Comparison of ENCODE assay signal across 8 mouse cellular contexts in genomic region chr2:106693702-106694566, GRCm38 (mm10). TPM values are rescaled to one million over a fixed set of nuclear protein-coding genes. Genes with fewer than 3 reads are reported as not detected.
DNase-seq lines count a peak whose midpoint lies in the region; ATAC-seq and TF ChIP-seq lines count a peak whose summit lies in the region.

No protein-coding gene starts in this region.

- H3K4me2 ChIP-seq in forebrain, postnatal 0 days (ENCODE audit: low read depth) = peak overlapping the region; percentile 91

- H3K27ac ChIP-seq in forebrain, postnatal 0 days (ENCODE audit: low read depth, low read length) = peak overlapping the region; percentile 99

- peak; percentile 40 for ATAC-seq in forebrain, postnatal 0 days
- no peak for ATAC-seq in activated CD4-positive, CD25-positive, alpha-beta regulatory T cell, adult 4 months

- H3K4me1 ChIP-seq in forebrain, postnatal 0 days (ENCODE audit: insufficient read depth) = peaks cover 12% of the 10 kb centered on the region; the same call in 1 of the 2 replicates

- peak; percentile 88 for DNase-seq in ZHBTc4 (ENCODE audit: low read depth, low spot score)
- DNase-seq in cerebellum, adult 18-20 months = peak; percentile 63 to 81
- peak; percentile 57 for DNase-seq in forebrain, postnatal 0 days
- peak; percentile 50 to 61 for DNase-seq in heart, postnatal 36 days
- peak; percentile 37 to 57 for DNase-seq in layer of hippocampus, postnatal 25 days (ENCODE audit: extremely low spot score in 1 of 2, low spot score in 1 of 2)
- DNase-seq in lung, postnatal 36 days = peak; percentile 16
- peak; percentile 68 to 69 for DNase-seq in right cerebral cortex, postnatal 10 days (ENCODE audit: low spot score in 2 of 2)

- H3K4me3 ChIP-seq in forebrain, postnatal 0 days (ENCODE audit: low read depth, low read length) = peak overlapping the region; percentile 93

- peak overlapping the region; percentile 100 for H3K9ac ChIP-seq in forebrain, postnatal 0 days

- H3K36me3 ChIP-seq in forebrain, postnatal 0 days (ENCODE audit: insufficient read depth) = no peaks in the 10 kb centered on the region

- H3K27me3 ChIP-seq in forebrain, postnatal 0 days (ENCODE audit: insufficient read depth, low read length) = no peaks in the 10 kb centered on the region

- H3K9me3 ChIP-seq in forebrain, postnatal 0 days (ENCODE audit: low read length) = no peaks in the 10 kb centered on the region

- intact Hi-C loops in heart, postnatal 36 days (cut with DNase I) = loop anchor here (5.0 kb wide), 2 partner anchors 113 to 263 kb away; no protein-coding TSS in a partner anchor

- WGBS in forebrain, postnatal 0 days = 2% methylated on average over 88 of the region's 91 CpGs

- no peak for TF ChIP-seq CTCF in forebrain, postnatal 0 days (IDR thresholded peaks at IDR 0.05; ENCODE audit: low read depth)

RNA-seq across cellular contexts. Expression of gene Mpped2, which starts 0.9 kb away (rescaled TPM):
- 63.6 and 65.4 TPM in 2 replicates for total RNA-seq in forebrain, postnatal 0 days (2014; rRNA removed)
- polyA plus RNA-seq in forebrain, postnatal 0 days (2015; fragmentation: Nextera tagmentation; extraction: Ambion mirVana) = 104 TPM in 2 replicates
- 10 to 100 TPM; 13.8 to 19.7 TPM for total RNA-seq in heart, postnatal 36 days (2021)
- total RNA-seq in layer of hippocampus, postnatal 25 days (2021) = 10 to 100 TPM; 37.1 to 38.1 TPM
- polyA plus RNA-seq in activated CD4-positive, CD25-positive, alpha-beta regulatory T cell, adult 4 months (2017; shearing (Covaris generic)) = not detected

Comparison
In these comparisons a context has a peak if more than half of its experiments do, and no peak if none do; other contexts are left out.
1. DNase-seq: peak in every context shown above with its lines; median percentile 88 in ZHBTc4; 72 in cerebellum, adult 18-20 months; 68 in right cerebral cortex, postnatal 10 days; 57 in forebrain, postnatal 0 days; 56 in heart, postnatal 36 days; 47 in layer of hippocampus, postnatal 25 days; 16 in lung, postnatal 36 days.